Mouse (Mus musculus): ENCODE results near the gene Snapc2.

DNA sequence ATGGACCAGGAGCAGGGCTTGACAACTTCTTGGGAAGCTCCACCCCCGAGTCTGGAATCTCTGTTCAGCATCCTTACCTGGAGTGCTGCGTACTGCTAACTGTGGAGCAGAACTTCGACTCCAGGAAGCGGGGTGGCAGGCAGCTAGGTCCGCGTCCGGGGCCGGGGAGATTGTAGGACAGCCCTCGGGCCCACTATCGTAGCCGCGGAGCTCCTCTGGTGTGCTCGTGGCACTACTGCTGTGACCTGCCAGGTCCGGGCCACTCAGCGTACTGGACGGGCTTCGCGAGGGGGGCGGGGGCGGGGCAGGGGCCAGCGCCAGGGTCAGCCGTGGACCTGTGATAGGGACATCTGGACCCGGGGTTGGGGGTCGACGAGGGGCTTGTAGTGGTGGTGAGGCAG is 40.1 kb upstream of the Snapc2 start:
- TF ChIP-seq CTCF (IDR thresholded peaks at IDR 0.05; ENCODE audit: low read depth) (no peak), EP300 (optimal IDR thresholded peaks at IDR 0.05) (no peak)

Data from stomach, postnatal 0 days (tissue).